Mouse (Mus musculus) embryonic facial prominence, embryonic 14.5 days (tissue): ENCODE measurements around the gene Tmem131. TPM values are rescaled to one million over a fixed set of nuclear protein-coding genes. Genes with fewer than 3 reads are reported as not detected.

ENCODE experiments used
- ATAC-seq: fragments of 200-750 bp; cut with Nextera tagmentation; 2 replicates; pipeline ENCODE4 v1.8.0; 2017; ENCODE audit warnings: low read depth, moderate number of reproducible peaks, moderate TSS enrichment
- DNase-seq: peaks from one replicate; pipeline ENCODE4 v3.0.0-alpha.2; 2015; ENCODE audit warnings: low spot score
- H3K27ac ChIP-seq: fragments of 300-500 bp; sonication (generic); replicated peaks from 2 replicates; pipeline ENCODE4 v1.5.1; 2014; ENCODE audit warnings: low read depth, mild to moderate bottlenecking, low read length, moderate library complexity
- H3K27me3 ChIP-seq: fragments of 300-500 bp; sonication (generic); replicated peaks from 2 replicates; pipeline ENCODE4 v1.6.1; 2014; ENCODE audit warnings: low read length; ENCODE audit not compliant: control insufficient read depth, insufficient read depth
- H3K36me3 ChIP-seq: fragments of 300-500 bp; sonication (generic); 2 replicates; pipeline ENCODE4 v1.6.1; 2014; ENCODE audit warnings: low read length, mixed read lengths; ENCODE audit not compliant: control insufficient read depth, insufficient read depth
- H3K4me1 ChIP-seq: fragments of 300-500 bp; sonication (generic); 2 replicates; pipeline ENCODE4 v1.6.1; 2014; ENCODE audit warnings: antibody characterized with exemption, low read length; ENCODE audit not compliant: control insufficient read depth, insufficient read depth
- H3K4me2 ChIP-seq: fragments of 300-500 bp; sonication (generic); 2 replicates; pipeline ENCODE4 v1.6.1; 2014; ENCODE audit warnings: low read depth, mild to moderate bottlenecking, low read length, moderate library complexity, mixed read lengths
- H3K4me3 ChIP-seq: fragments of 300-500 bp; sonication (generic); 2 replicates; pipeline ENCODE4 v1.5.1; 2014; ENCODE audit warnings: low read depth, mild to moderate bottlenecking, low read length
- H3K9ac ChIP-seq: fragments of 300-500 bp; sonication (generic); 2 replicates; pipeline ENCODE4 v1.6.1; 2014; ENCODE audit warnings: low read depth, mild to moderate bottlenecking, low read length, moderate library complexity, mixed read lengths
- H3K9me3 ChIP-seq: fragments of 300-500 bp; sonication (generic); 2 replicates; pipeline ENCODE4 v1.6.1; 2016; ENCODE audit warnings: low read length; ENCODE audit not compliant: control insufficient read depth
- WGBS: fragments of 180-500 bp; shearing (Covaris S2); extraction: QIAGEN DNeasy Blood & Tissue Kit; methylation state at CpG from one replicate; pipeline ENCODE4 v1.1.7; 2014; 5-methylcytosine and 5-hydroxymethylcytosine counted together
- polyA plus RNA-seq: library from polyadenylated mRNA; unstranded; fragments of >200 nt; fragmentation: Nextera tagmentation; extraction: Ambion mirVana; gene quantifications from 2 replicates; pipeline ENCODE4 v1.2.1, GENCODE M21; 2014

Gene Tmem131
- polyA plus RNA-seq, 1 experiment from 2014 or later = 22.4 TPM

DNA sequence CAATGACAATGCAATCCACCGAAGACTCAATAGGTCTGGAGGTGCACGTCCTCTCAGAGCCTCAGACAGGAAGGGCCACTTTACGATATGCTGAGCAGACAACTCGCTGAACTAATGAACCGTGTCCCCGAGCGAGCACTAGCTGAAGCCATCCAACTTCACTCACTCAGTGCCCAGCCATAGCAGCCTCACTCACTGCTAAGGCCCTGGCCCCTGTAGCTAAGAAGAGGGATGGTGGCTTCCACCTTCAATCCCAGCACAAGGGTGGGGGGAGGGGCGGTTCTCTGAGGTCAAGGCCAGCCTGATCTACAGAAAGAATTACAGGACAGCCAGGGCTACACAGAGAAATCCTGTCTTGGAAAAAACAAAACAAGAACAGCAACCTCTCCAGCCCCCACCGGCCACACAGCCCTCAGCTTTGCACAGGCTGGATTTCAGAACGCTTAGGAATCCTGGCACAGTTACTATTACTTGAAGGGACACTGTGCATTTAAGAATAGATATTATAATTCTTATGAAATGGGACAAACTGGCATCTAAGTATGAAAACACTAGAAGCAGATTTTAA is 89.2 kb downstream of the Tmem131 start:
- Histone ChIP-seq H3K4me1 (no peaks in the 10 kb centered on the region), H3K4me3 (no peak overlapping the region), H3K9ac (no peak overlapping the region), H3K27me3 (no peaks in the 10 kb centered on the region), H3K27ac (no peak overlapping the region), H3K9me3 (no peaks in the 10 kb centered on the region), H3K36me3 (0 out of 2 replicates have a peak, but pooled peaks cover 20% of the 10 kb centered on the region), H3K4me2 (no peak overlapping the region)
- ATAC-seq = no peak
- 77% methylated on average over 10 of the region's 10 CpGs for WGBS
- no peak for DNase-seq

- Histone ChIP-seq H3K9ac (no peak overlapping the region), H3K9me3 (no peaks in the 10 kb centered on the region), H3K27ac (no peak overlapping the region), H3K27me3 (no peaks in the 10 kb centered on the region), H3K4me2 (no peak overlapping the region), H3K4me1 (no peaks in the 10 kb centered on the region), H3K4me3 (no peak overlapping the region), H3K36me3 (0 out of 2 replicates have a peak, but pooled peaks cover 20% of the 10 kb centered on the region)
- ATAC-seq (no peak), DNase-seq (no peak)
- WGBS = 72% methylated on average over 6 of the region's 6 CpGs
Measured at GRCm38 (mm10) chr1:36852085-36852484, 91.4 kb downstream of the Tmem131 start.

DNA sequence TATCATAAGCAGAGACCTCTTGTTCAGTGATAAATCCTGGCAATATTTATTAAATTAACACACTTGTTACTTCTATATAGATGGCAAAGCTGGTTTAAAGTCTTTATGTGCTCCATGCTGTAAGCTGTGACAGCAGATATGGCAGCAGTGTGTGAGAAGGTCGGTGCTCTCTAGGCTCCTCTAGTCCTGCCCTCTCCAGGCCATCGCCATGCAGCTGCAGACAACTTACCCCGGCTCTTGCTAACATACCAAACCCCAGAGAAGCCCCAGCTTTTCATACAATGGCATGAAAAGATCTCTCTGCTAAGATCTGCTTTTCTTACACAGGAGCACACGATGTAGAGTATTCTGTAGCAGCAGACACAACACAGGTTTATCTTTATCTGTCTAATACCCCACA is 92.1 kb downstream of the Tmem131 start:
- Histone ChIP-seq H3K4me1 (no peaks in the 10 kb centered on the region), H3K27ac (no peak overlapping the region), H3K36me3 (0 out of 2 replicates have a peak, but pooled peaks cover 21% of the 10 kb centered on the region), H3K9ac (no peak overlapping the region), H3K4me3 (no peak overlapping the region), H3K27me3 (no peaks in the 10 kb centered on the region), H3K4me2 (no peak overlapping the region), H3K9me3 (no peaks in the 10 kb centered on the region)
- DNase-seq (no peak), ATAC-seq (no peak)
- 73% methylated on average over 4 of the region's 4 CpGs for WGBS

GRCm38 (mm10) chr1:36848036-36848435 is 95.4 kb downstream of the Tmem131 start:
- ATAC-seq (no peak), DNase-seq (no peak)
- no peaks in the 10 kb centered on the region for H3K4me1 ChIP-seq
- no peaks in the 10 kb centered on the region for H3K27me3 ChIP-seq
- no peak overlapping the region for H3K27ac ChIP-seq
- H3K4me3 ChIP-seq = no peak overlapping the region
- no peaks in the 10 kb centered on the region for H3K9me3 ChIP-seq
- 0 out of 2 replicates have a peak, but pooled peaks cover 15% of the 10 kb centered on the region for H3K36me3 ChIP-seq
- H3K9ac ChIP-seq = no peak overlapping the region
- 93% methylated on average over 1 of the region's 1 CpGs for WGBS
- H3K4me2 ChIP-seq = no peak overlapping the region

GRCm38 (mm10) chr1:36847276-36847675 is 96.2 kb downstream of the Tmem131 start:
- no peak for ATAC-seq
- Histone ChIP-seq H3K4me3 (no peak overlapping the region), H3K4me2 (no peak overlapping the region), H3K36me3 (0 out of 2 replicates have a peak, but pooled peaks cover 8% of the 10 kb centered on the region), H3K27me3 (no peaks in the 10 kb centered on the region), H3K9ac (no peak overlapping the region), H3K27ac (no peak overlapping the region), H3K9me3 (no peaks in the 10 kb centered on the region), H3K4me1 (no peaks in the 10 kb centered on the region)
- WGBS = 89% methylated on average over 8 of the region's 8 CpGs
- no peak for DNase-seq

DNA sequence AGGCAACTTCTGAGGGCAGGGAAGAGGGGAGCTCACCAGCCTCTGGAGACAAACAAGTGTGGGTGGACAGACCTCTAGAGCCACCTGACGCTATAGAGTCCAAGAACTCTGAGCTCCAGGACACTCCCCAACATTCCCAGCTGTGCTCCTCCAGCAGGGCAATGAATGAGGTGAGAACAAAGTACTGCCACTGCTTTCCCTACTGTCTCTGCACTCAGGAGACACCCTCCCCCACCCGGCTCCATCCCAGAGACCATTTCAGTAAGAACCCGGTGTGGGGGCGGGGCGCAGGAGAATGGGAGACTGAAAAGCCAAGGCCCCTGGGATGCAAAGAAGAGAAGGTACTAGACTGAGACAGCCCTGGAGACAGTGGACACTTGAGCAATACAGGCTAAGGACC is 98.4 kb downstream of the Tmem131 start:
- Histone ChIP-seq H3K27ac (no peak overlapping the region), H3K9me3 (no peaks in the 10 kb centered on the region), H3K9ac (no peak overlapping the region), H3K4me3 (no peak overlapping the region), H3K27me3 (no peaks in the 10 kb centered on the region), H3K4me2 (no peak overlapping the region), H3K4me1 (0 out of 2 replicates have a peak, but pooled peaks cover 3% of the 10 kb centered on the region), H3K36me3 (peaks cover 13% of the 10 kb centered on the region; the same call in 1 of the 2 replicates)
- peak; percentile 8 for DNase-seq
- WGBS = 50% methylated on average over 5 of the region's 5 CpGs
- ATAC-seq = no peak

DNA sequence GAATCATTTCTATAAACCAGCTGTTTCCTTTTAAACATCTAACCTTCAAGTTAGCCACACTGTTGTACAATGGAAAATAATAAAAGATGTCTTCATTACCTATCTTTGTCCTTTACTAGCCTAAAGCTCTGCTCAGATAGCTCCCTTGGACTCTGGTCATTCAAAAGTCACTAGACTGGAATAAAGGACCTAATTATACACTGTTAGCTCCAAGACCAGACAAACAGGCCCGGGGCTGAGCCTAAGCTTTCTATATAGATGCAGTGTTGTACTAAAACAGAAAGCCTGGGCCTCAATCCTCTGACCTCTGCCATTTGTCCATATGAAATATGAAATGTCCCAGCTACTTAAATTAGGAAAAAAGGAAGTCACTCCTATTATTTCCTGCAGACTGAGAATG is 101.7 kb downstream of the Tmem131 start:
- no peak for ATAC-seq
- no peak overlapping the region for H3K4me3 ChIP-seq
- H3K36me3 ChIP-seq = peaks cover 36% of the 10 kb centered on the region
- H3K4me2 ChIP-seq = no peak overlapping the region
- H3K9ac ChIP-seq = no peak overlapping the region
- H3K27ac ChIP-seq = no peak overlapping the region
- H3K4me1 ChIP-seq = 0 out of 2 replicates have a peak, but pooled peaks cover 3% of the 10 kb centered on the region
- no peaks in the 10 kb centered on the region for H3K9me3 ChIP-seq
- DNase-seq = peak; percentile 9
- WGBS = 61% methylated on average over 1 of the region's 1 CpGs
- H3K27me3 ChIP-seq = no peaks in the 10 kb centered on the region

GRCm38 (mm10) chr1:36840959-36841358 is 102.5 kb downstream of the Tmem131 start:
- Histone ChIP-seq H3K4me3 (no peak overlapping the region), H3K27me3 (no peaks in the 10 kb centered on the region), H3K9me3 (no peaks in the 10 kb centered on the region), H3K27ac (no peak overlapping the region), H3K9ac (no peak overlapping the region), H3K4me1 (0 out of 2 replicates have a peak, but pooled peaks cover 3% of the 10 kb centered on the region), H3K36me3 (peaks cover 33% of the 10 kb centered on the region), H3K4me2 (no peak overlapping the region)
- DNase-seq (no peak), ATAC-seq (no peak)
- WGBS = 86% methylated on average over 2 of the region's 2 CpGs

DNA sequence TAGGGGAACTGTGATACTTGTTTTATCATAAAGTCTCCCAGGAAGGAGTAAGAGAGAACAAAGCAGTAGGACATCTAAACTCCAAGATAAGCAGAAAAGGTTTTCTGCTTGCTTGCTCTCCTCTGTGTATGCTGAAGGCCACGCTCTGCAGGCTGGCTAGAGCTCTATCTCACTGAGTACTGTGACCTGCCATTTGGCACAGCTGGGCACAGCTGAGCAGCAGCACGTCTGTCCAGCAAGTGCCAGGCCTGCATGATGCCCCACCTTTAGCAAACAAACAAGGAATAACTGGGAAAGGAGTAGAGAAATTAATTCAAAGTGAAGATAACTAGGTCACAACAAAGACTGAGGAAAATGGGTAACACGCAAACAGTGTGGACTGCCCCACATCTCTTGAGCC is 103.6 kb downstream of the Tmem131 start:
- Histone ChIP-seq H3K9me3 (no peaks in the 10 kb centered on the region), H3K27me3 (no peaks in the 10 kb centered on the region), H3K4me2 (no peak overlapping the region), H3K36me3 (peaks cover 43% of the 10 kb centered on the region), H3K4me3 (no peak overlapping the region), H3K9ac (no peak overlapping the region), H3K27ac (no peak overlapping the region), H3K4me1 (0 out of 2 replicates have a peak, but pooled peaks cover 3% of the 10 kb centered on the region)
- ATAC-seq = no peak
- 86% methylated on average over 3 of the region's 3 CpGs for WGBS
- no peak for DNase-seq
